Mouse (Mus musculus) embryonic stem cell, embryonic (primary cell): ENCODE measurements around the gene H2-K1.

Source experiments
- CTCF ChIA-PET, 4 experiments: fragments of 300-600 bp in 2 of 4; fragments of 350-600 bp in 2 of 4; sonication (Branson Sonifier 250); formaldehyde crosslinking; loops; one replicate each; lab custom pipeline; 2022; ENCODE audit warnings: inconsistent platforms in 2 of 4; lab: Charles Lee
- POLR2A ChIA-PET, 4 experiments: fragments of 300-600 bp in 2 of 4; fragments of 350-600 bp in 2 of 4; sonication (Branson Sonifier 250); formaldehyde crosslinking; loops; one replicate each; lab custom pipeline; 2022; ENCODE audit warnings: antibody characterized with exemption in 4 of 4, inconsistent platforms in 1 of 4; lab: Charles Lee

The H2-K1 gene

DNA sequence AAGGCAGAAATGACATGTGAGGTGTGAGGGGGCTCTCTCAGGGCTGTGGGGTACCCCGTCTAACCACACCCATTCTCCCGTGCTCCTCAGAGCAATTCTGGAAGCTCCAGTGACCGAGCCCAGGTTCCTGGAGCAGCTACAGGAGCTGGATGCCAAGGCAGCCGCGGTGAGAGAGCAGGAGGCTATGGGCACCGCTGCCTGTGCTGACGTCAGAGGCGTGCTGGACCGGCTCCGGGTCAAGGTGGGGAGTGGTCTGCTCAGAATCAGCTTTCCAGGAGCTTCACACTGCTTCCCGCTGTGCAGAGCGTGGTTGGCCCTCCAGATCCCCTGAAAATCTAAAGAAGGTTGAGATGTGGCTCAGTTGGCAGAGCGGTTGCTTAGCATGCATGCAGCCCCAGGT, 41.0 kb downstream of the H2-K1 start:
- ChIA-PET POLR2A (interaction anchor here in 2 of 4 experiments (0.9 to 5.1 kb wide), 4 partner anchors 8 to 73 kb away, joined by 3 to 108 read pairs (median 28); partner anchors contain the start of genes Rgl2 (in 1 of the 2), Rxrb (in 1 of the 2) and Slc39a7 (in 1 of the 2)), CTCF (interaction anchor here in 1 of 4 experiments (0.8 to 1.6 kb wide), 3 partner anchors 9 to 1343 kb away, joined by 3 to 4 read pairs (median 3); no protein-coding TSS in a partner anchor)

DNA sequence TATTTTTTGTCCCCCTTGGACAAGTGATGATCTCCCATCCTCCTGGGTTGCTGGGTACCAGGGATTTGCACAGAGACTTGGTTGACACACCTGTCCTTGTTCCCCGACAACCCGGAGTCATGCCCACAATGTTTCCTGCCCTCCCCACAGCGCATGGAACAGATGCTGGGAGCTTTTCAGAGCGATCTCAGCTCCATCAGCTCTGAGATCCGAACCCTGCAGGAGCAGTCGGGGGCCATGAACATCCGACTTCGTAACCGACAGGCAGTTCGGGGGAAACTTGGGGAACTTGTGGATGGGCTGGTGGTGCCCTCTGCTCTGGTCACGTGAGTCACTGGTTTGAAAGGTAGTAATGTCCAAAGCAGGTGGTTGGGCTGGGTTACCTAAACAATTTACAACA, 41.7 kb downstream of the H2-K1 start:
- POLR2A ChIA-PET: interaction anchor here in 3 of 4 experiments (0.6 to 11.4 kb wide), 6 partner anchors 11 to 160 kb away, joined by 3 to 528 read pairs (median 30); partner anchors contain the start of genes Rgl2 (in 2 of the 3), H2-DMa (in 1 of the 3), Pfdn6 (in 1 of the 3) and Rxrb (in 1 of the 3)
- CTCF ChIA-PET: interaction anchor here in 2 of 4 experiments (0.8 to 4.7 kb wide), 6 partner anchors 10 to 1344 kb away, joined by 3 to 15 read pairs (median 4); no protein-coding TSS in a partner anchor

DNA sequence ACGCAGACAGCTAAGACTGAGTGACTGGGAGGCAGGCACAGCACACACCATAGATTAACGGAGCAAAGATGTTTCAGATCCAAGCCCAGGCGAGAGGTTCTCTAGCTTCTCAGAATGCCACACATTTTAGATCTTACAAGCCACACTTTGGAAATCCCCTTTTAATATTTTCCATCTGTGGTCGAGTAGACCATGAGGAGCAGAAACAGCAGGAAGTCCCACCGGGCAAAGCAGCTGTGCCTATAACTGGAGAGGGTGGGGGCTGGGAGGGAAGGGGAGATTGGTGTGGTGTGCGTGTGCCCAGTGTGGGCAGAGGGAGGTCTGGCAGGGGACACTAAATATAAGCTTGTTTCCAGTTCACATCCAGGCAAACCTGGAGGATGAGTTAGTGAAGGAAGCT, 42.7 kb downstream of the H2-K1 start:
- POLR2A ChIA-PET: interaction anchor here in 3 of 4 experiments (0.7 to 11.4 kb wide), 8 partner anchors 12 to 632 kb away, joined by 3 to 528 read pairs (median 22); partner anchors contain the start of genes H2-DMa (in 2 of the 3), Rgl2 (in 2 of the 3), Gpsm3 (in 1 of the 3) and H2-K1 (in 1 of the 3)
- CTCF ChIA-PET: interaction anchor here in 3 of 4 experiments (0.6 to 4.7 kb wide), 5 partner anchors 11 to 1463 kb away, joined by 3 to 15 read pairs (median 4); no protein-coding TSS in a partner anchor

DNA sequence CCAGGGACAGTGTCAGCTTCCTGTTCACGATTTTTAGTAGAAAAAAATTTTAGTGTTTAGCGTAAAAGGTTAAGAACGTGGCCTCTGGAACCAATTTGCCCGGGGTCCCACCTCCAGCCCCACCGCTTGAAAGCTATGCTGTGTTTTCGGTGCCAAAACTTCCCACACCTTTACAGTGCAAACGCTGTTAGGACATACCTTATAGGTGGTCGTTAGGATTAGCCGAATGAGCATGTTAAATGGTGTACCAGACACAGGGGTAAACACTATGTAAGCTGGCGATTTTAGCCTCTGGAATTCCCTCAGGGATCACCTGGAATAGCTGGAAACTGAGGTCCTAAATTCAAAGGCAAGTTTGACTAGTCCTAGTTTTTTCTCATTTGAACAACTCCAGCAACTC, 43.8 kb downstream of the H2-K1 start:
- POLR2A ChIA-PET: interaction anchor here (0.5 to 11.4 kb wide), 121 partner anchors 9 to 1548 kb away, joined by 3 to 528 read pairs (median 6); partner anchors contain the start of genes Pfdn6 (in 4 of the 4), Rxrb (in 4 of the 4), Slc39a7 (in 4 of the 4) and Wdr46 (in 4 of the 4)
- CTCF ChIA-PET: interaction anchor here (1.0 to 4.7 kb wide), 16 partner anchors 9 to 179 kb away, joined by 3 to 15 read pairs (median 4); partner anchors contain the start of genes Rxrb (in 1 of the 4) and Slc39a7 (in 1 of the 4)

DNA sequence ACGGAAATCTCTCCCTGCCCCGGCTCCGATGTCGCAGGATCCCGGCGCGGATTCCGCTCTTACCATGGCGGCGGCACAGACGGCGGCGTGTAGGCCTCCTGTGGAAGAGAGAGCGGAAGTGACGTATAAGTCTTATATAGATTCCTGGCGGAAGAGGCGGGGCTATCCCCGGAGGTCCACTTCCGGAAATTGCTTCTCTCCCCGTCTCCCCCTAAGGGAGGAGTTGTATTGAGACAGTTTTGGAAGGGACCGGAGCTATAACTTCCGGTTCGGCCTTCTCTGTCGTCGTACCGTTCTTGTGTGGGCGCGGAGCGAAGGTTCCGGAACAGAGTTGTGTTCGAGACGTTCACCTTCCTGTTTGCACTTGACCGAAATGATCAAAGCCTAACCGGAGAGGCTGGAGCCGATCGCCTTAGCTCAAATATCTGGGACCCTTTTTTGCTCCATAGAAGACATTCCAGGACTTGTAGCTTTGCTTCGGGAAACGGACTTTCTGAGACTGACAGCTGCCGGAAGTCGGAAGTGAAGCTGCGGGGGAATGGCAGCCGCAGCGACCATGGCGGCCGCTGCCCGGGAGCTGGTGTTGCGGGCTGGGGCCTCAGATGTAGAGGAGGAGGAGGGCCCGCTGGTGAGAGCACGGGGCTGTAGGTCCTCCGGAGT, 44.5 kb downstream of the H2-K1 start, which contains the start of the genes Vps52 and Rps18:
Vps52 (plus strand) TSS at position 258 of the 660 bp plus-strand sequence.
Rps18 (minus strand) TSS at position 447 of the 660 bp plus-strand sequence.
- ChIA-PET POLR2A (interaction anchor here (0.5 to 11.4 kb wide), 155 partner anchors 9 to 1549 kb away, joined by 3 to 528 read pairs (median 5); partner anchors contain the start of genes H2-DMa (in 4 of the 4), Pfdn6 (in 4 of the 4), Rxrb (in 4 of the 4) and Slc39a7 (in 4 of the 4)), CTCF (interaction anchor here (0.6 to 4.7 kb wide), 19 partner anchors 10 to 180 kb away, joined by 3 to 15 read pairs (median 4); partner anchors contain the start of genes Rgl2 (in 1 of the 4), Rxrb (in 1 of the 4) and Slc39a7 (in 1 of the 4))

DNA sequence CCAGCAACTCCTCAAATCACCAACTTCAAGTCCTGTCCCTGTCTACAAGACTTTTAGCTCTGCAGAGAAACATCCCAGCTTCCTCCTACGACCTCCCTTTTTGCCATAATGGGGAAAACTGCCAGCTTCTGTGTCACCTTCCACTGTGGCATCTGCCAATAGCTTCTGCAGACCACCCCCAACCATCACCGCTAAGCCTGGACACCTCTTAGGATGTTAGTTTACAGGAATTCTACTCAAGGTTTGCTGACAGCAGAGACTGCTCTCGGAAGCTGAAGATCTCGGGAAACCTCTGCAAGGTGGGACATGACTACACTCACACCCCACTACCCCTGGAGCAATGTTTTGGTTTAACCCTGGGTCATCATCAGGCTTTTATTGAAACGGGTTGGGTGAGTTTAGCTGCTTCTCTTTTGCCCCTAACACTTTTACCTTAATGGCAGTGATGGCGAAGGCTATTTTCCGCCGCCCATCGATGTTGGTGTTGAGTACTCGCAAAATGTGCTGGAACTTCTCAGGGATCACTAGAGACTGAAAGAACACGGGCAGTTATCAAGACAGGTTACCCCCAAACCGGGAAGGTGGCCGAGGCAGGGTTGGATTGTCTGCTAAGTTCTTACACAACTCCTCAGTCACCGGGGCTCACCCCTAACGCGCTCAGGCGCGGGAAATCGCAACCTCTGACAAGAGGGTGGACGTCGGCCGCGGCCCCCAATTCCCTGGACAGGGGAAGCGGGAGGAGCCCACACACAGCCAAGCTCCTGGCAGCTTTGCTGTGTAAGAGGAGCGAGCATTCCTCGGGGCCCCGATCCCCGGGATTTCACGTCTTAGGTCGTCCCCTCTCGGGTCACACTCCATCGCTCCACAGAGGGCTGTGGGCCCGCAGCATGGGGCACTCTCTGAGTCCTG, 45.2 kb downstream of the H2-K1 start:
- CTCF ChIA-PET: interaction anchor here (0.6 to 4.7 kb wide), 11 partner anchors 14 to 181 kb away, joined by 3 to 15 read pairs (median 4); partner anchors contain the start of genes Rgl2 (in 1 of the 4), Rxrb (in 1 of the 4) and Slc39a7 (in 1 of the 4)
- POLR2A ChIA-PET: interaction anchor here (0.6 to 11.4 kb wide), 138 partner anchors 7 to 1550 kb away, joined by 3 to 528 read pairs (median 6); partner anchors contain the start of genes H2-DMa (in 4 of the 4), Rxrb (in 4 of the 4), Slc39a7 (in 4 of the 4) and Daxx (in 3 of the 4)

DNA sequence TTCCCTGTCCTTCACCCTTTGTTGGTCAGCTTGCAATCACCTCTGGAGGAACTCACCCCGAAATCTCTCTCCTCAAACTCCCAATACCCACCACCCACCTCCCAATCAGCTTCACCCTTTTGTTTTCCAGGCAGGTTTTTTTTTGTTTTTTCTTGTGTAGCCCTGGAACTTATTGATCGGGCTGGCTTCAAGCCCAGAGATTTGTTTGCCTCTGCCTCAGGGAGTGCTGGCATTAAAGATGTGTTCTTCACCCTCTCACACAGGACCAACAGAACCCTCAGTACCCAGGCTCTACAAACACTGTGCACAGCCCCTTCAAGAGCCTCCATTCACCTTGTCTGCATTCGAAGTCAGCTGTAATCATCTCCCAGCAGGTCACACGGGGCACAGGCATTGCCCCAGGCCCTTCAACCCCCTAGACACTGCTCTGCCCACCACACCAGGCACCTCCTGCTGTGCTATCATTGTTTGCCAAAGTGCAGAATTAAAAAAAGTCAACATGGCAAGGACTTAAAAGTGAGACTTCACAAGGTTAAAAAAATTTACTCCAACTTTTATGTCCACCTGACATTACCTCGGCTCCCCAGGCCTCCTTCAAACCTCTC, 46.1 kb downstream of the H2-K1 start:
- POLR2A ChIA-PET: interaction anchor here (0.6 to 11.4 kb wide), 55 partner anchors 8 to 651 kb away, joined by 3 to 528 read pairs (median 10); partner anchors contain the start of genes Daxx (in 3 of the 4), Pfdn6 (in 3 of the 4), Rxrb (in 3 of the 4) and Slc39a7 (in 3 of the 4)
- CTCF ChIA-PET: interaction anchor here in 1 of 4 experiments (4.7 kb wide), 1 partner anchor 15 kb away, joined by 15 read pairs; no protein-coding TSS in a partner anchor

DNA sequence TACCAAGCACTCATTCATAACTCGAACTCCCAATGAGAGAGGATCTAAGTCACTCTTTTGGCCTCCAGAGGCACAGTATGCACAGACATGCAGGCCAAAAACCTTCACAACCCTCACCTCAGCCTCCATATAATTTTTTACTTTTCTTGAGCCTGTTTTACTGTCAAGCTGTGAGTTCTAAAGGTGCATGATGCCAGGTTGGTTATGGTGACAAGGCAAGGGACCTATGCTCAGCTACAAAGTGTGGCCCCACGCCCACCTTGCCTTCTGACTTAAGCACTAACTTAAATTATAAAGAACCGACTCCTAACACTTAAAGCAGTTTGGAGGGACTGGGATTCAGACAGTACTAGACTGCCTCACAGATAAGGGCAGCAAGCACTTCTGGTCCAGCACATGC, 46.8 kb downstream of the H2-K1 start:
- POLR2A ChIA-PET: interaction anchor here (0.6 to 11.4 kb wide), 47 partner anchors 8 to 193 kb away, joined by 3 to 528 read pairs (median 7); partner anchors contain the start of genes Daxx (in 3 of the 4), H2-DMa (in 3 of the 4), Pfdn6 (in 3 of the 4) and Rxrb (in 3 of the 4)
- CTCF ChIA-PET: no interaction called here

DNA sequence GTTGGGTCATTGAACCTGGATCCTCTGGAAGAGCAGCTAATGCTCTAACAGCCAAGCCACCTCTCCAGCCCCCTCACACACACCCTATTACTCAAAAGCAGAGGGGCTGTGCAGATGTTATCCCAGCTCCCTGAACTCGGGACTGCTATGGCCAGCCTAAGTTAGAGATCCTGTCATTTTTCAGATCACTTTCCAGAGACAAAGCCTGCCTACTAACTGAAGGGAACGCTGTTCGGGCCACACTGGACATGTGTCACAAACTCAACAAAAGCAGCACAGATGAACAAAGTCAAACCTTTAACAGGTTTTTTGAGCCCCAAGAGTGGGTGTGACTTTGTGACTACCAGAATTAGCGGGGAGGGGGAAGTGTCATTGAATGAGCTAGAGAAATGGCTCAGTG, 47.3 kb downstream of the H2-K1 start:
- ChIA-PET POLR2A (interaction anchor here (0.8 to 11.4 kb wide), 48 partner anchors 9 to 193 kb away, joined by 3 to 528 read pairs (median 8); partner anchors contain the start of genes Daxx (in 3 of the 4), H2-DMa (in 3 of the 4), Pfdn6 (in 3 of the 4) and Rxrb (in 3 of the 4)), CTCF (no interaction called here)

DNA sequence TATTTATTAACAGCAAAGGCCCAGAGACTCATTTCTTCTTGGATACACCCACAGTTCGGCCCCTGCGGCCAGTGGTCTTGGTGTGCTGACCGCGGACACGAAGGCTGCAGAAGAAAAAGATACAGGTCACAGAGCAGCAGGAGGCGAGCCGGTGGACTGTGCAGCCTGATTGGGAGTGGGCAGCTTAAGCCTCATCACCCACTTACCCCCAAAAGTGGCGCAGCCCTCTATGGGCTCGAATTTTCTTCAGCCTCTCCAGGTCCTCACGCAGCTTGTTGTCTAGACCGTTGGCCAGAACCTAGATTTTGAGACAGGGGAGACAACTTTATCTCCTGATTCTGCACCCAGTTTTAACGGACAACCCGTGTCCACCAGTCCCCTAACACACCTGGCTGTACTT, 48.1 kb downstream of the H2-K1 start:
- CTCF ChIA-PET: interaction anchor here in 3 of 4 experiments (0.6 to 1.7 kb wide), 7 partner anchors 16 to 1024 kb away, joined by 3 to 11 read pairs (median 4); no protein-coding TSS in a partner anchor

DNA sequence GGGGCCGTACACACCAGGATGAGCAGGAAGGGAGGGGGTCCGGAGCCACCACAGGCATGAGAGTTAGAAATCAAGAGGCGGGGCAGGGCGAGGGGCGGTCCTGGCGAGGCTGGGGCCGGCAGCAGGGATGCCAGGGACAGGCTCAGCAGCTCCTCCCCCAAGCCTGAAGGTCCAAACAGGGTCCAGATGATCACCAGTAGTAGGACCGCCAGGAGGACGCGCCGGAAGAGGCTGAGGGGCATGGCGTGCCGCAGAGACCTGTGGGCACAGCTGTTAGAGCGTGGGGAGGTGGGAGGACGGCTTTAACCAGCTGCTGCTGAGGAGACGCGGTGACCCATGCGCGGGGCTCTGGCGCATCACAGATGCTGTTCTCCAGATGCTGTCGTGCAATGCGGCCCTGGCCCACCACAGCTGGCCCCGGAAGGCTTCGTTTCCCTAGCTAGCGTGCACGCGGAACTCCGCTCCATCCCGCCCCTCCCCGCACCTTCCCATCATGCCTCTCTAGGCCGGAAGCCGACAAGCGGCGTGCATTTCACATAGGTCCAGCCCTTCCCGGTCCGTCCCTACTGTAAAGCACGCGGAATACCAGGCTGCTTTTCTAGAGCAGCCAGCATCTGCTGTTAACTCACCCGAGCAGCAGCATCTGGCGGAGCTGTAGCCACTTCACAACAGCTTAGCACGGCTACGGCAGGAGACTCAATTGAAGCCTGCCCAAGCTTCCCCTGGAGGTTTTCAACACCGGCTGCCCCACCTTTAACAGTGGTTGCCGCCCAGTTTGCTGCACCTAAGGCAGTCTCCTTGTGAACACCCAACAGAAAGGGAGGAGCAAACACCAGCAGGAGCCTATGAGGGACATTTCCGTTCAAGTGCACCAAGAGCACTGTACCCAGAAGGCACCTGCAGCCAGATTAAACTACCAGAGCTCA, 48.9 kb downstream of the H2-K1 start, which contains the start of gene B3galt4:
B3galt4 (minus strand) TSS at position 468 of the 926 bp plus-strand sequence.
- CTCF ChIA-PET: interaction anchor here (0.6 to 1.7 kb wide), 17 partner anchors 11 to 1025 kb away, joined by 3 to 11 read pairs (median 3); partner anchors contain the start of genes Pfdn6 (in 2 of the 4) and Wdr46 (in 2 of the 4)

More for the DNA sequence above, 48.1 kb downstream of the H2-K1 start:
- POLR2A ChIA-PET: interaction anchor here (0.6 to 11.4 kb wide), 94 partner anchors 9 to 652 kb away, joined by 3 to 528 read pairs (median 6); partner anchors contain the start of genes Pfdn6 (in 4 of the 4), Wdr46 (in 4 of the 4), Daxx (in 3 of the 4) and H2-DMa (in 3 of the 4)

DNA sequence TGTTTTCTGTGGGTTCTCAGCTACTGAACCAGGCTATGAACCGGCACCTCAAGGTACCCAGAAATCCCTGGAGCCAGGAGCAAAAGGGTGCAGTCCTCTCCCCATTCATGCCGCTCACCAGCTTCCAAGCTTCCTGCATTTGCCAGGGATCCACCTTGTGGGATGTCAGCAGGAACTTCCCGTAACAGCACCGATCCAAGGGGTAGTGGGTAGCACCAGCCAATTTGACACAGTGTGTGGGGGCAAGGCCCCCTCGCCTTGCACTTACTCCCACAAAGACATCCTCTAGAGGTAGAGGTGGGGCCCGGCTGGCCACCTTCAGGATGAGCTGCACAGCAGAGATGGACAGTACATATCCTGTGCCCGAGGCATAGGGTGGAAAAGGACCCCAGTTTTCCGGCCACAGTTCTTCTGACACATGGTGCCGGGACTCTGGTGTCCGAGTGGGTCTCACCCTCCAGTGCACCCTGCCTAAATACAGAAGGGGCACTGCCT, 50.0 kb downstream of the H2-K1 start:
- ChIA-PET POLR2A (interaction anchor here (0.5 to 11.4 kb wide), 52 partner anchors 9 to 654 kb away, joined by 3 to 528 read pairs (median 8); partner anchors contain the start of genes Pfdn6 (in 4 of the 4), Wdr46 (in 4 of the 4), Daxx (in 3 of the 4) and Tapbp (in 3 of the 4)), CTCF (interaction anchor here (0.6 to 1.0 kb wide), 6 partner anchors 10 to 151 kb away, joined by 3 to 4 read pairs (median 3); partner anchors contain the start of genes Wdr46 (in 3 of the 4) and Pfdn6 (in 2 of the 4))

More for the DNA sequence above, 48.9 kb downstream of the H2-K1 start, which contains the start of gene B3galt4:
- POLR2A ChIA-PET: interaction anchor here (0.5 to 11.4 kb wide), 121 partner anchors 8 to 653 kb away, joined by 3 to 528 read pairs (median 5); partner anchors contain the start of genes Daxx (in 4 of the 4), Ndufa7 (in 4 of the 4), Pfdn6 (in 4 of the 4) and Rps28 (in 4 of the 4)

DNA sequence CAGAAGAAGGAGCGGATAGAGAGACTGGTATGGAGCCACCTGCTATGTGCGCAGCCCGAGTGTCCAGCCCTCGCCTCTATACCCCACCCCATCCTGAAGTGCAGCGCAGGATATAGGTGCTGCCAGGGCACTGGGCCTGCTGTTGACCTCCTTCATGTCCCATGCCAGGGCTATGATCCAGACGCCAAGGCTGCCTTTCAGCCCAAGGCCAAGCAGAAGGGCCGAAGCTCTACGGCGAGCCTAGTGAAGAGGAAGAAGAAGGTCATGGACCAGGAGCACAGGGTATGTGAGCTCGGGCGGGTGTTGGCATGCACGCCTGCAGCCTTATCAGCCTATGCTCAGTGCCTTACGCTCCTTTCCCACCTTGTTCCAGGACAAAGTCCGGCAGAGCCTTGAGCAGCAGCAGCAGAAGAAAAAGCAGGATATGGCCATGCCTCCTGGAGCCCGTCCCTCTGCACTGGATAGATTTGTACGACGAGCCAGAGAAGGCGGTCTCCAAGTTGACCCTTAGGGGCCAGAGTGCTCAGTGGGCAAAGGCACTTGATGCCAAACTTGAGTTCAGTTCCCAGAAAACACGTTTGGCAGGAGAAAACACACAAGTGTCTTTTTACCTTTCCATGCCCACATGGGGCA, 51.1 kb downstream of the H2-K1 start:
- ChIA-PET POLR2A (interaction anchor here (0.8 to 11.4 kb wide), 18 partner anchors 8 to 170 kb away, joined by 3 to 528 read pairs (median 18); partner anchors contain the start of genes Pfdn6 (in 4 of the 4), Wdr46 (in 4 of the 4), Daxx (in 2 of the 4) and Rgl2 (in 2 of the 4)), CTCF (no interaction called here)
